Mouse (Mus musculus): ENCODE data around the gene Copa. TPM values are rescaled to one million over a fixed set of nuclear protein-coding genes. Genes with fewer than 3 reads are reported as not detected.
A peak's percentile ranks its signal among the peaks of the same experiment; 100 is the strongest.

The Copa gene
- polyA plus RNA-seq (2012; rRNA removed), result 28.1 and 33.1 TPM in 2 replicates

- Histone ChIP-seq H3K4me1 (ENCODE audit: control insufficient read depth, insufficient read depth, low read length) (no peaks in the 10 kb centered on the region; the same call in 1 of the 2 replicates), H3K27ac (ENCODE audit: control insufficient read depth, insufficient read depth, low read depth, low read length) (peak within 1 kb of the TSS; percentile 84), H3K36me3 (ENCODE audit: control insufficient read depth, insufficient read depth, low read length) (no peaks in the 10 kb centered on the region), H3K27me3 (ENCODE audit: control insufficient read depth, insufficient read depth, low read length) (no peaks in the 10 kb centered on the region), H3K4me3 (ENCODE audit: control insufficient read depth, low read depth, low read length) (peak within 1 kb of the TSS; percentile 96)
- TF ChIP-seq CTCF (IDR thresholded peaks at IDR 0.05; ENCODE audit: control insufficient read depth, insufficient read depth, insufficient replicate concordance, low read depth, low read length), result no peak
- peak; percentile 85 for TF ChIP-seq POLR2A (IDR thresholded peaks at IDR 0.05; ENCODE audit: control insufficient read depth, low read depth, low read length)
These were observed at the start of gene Copa, which contains the start of gene Ncstn for GRCm38 (mm10) chr1:172082101-172082898. Copa (plus strand) TSS chr1:172082529. Ncstn (minus strand) TSS chr1:172082795.

DNA sequence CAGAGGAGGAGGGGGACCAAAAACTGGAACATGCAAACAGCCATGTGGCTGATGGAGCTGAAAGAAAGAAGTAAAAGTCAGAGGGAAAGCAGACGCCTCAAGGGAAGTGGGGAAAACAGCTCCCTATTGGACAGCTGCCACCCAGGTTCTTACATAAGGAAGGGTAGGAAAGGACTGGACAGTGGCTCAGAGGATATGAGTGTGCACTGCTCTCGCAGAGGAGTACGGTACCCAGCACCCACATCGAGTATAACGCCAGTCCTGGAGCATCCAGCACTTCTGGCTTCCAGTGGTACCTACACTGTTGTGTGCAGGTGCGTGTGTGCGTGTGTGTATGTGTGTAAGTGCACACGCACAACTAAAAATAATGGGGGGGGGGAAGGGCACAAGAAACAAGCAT lies 35.9 kb upstream of the Copa start:
- TF ChIP-seq POLR2A (IDR thresholded peaks at IDR 0.05; ENCODE audit: control insufficient read depth, low read depth, low read length) (no peak), CTCF (IDR thresholded peaks at IDR 0.05; ENCODE audit: control insufficient read depth, insufficient read depth, insufficient replicate concordance, low read depth, low read length) (no peak)
- no peak overlapping the region for H3K27ac ChIP-seq (ENCODE audit: control insufficient read depth, insufficient read depth, low read depth, low read length)
- H3K36me3 ChIP-seq (ENCODE audit: control insufficient read depth, insufficient read depth, low read length), result no peaks in the 10 kb centered on the region

GRCm38 (mm10) chr1:172046938-172047337 lies 35.4 kb upstream of the Copa start:
- no peak overlapping the region for H3K27ac ChIP-seq (ENCODE audit: control insufficient read depth, insufficient read depth, low read depth, low read length)
- H3K4me3 ChIP-seq (ENCODE audit: control insufficient read depth, low read depth, low read length), result no peak overlapping the region
- TF ChIP-seq CTCF (IDR thresholded peaks at IDR 0.05; ENCODE audit: control insufficient read depth, insufficient read depth, insufficient replicate concordance, low read depth, low read length) (peak; percentile 83), POLR2A (IDR thresholded peaks at IDR 0.05; ENCODE audit: control insufficient read depth, low read depth, low read length) (no peak)
- H3K36me3 ChIP-seq (ENCODE audit: control insufficient read depth, insufficient read depth, low read length), result no peaks in the 10 kb centered on the region
- H3K4me1 ChIP-seq (ENCODE audit: control insufficient read depth, insufficient read depth, low read length), result no peaks in the 10 kb centered on the region
- H3K27me3 ChIP-seq (ENCODE audit: control insufficient read depth, insufficient read depth, low read length), result no peaks in the 10 kb centered on the region

More for the DNA sequence above, 35.9 kb upstream of the Copa start:
- Histone ChIP-seq H3K4me1 (ENCODE audit: control insufficient read depth, insufficient read depth, low read length) (no peaks in the 10 kb centered on the region), H3K27me3 (ENCODE audit: control insufficient read depth, insufficient read depth, low read length) (no peaks in the 10 kb centered on the region), H3K4me3 (ENCODE audit: control insufficient read depth, low read depth, low read length) (no peak overlapping the region)

DNA sequence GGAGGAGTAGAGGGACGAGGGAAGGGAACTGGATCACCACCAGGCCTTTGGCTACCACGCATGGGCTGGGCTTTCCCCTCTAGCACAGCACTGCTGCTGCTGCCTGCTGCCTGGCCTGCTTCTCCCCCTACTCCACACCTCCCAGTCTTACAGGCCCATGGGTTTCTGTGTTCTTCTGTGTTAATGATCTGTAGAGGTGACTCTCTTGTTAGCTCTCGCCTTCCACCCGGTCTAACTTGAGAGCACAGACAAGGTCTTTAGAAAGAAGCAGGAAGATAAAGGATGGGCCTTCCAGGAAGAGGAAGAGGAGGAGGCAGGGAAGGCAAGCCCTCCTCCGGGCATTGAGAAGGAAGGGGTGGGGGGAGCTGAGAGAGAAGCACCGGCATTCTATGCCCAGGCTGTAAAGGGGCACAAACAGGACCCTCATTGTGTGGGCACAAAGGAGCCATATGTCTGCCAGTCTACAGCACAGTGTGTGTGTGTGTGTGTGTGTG lies 34.0 kb upstream of the Copa start:
- Histone ChIP-seq H3K27ac (ENCODE audit: control insufficient read depth, insufficient read depth, low read depth, low read length) (no peak overlapping the region), H3K36me3 (ENCODE audit: control insufficient read depth, insufficient read depth, low read length) (no peaks in the 10 kb centered on the region), H3K27me3 (ENCODE audit: control insufficient read depth, insufficient read depth, low read length) (no peaks in the 10 kb centered on the region; the same call in 1 of the 2 replicates)

GRCm38 (mm10) chr1:172049131-172049782 lies 33.1 kb upstream of the Copa start:
- no peaks in the 10 kb centered on the region; the same call in 1 of the 2 replicates for H3K27me3 ChIP-seq (ENCODE audit: control insufficient read depth, insufficient read depth, low read length)
- no peak for TF ChIP-seq POLR2A (IDR thresholded peaks at IDR 0.05; ENCODE audit: control insufficient read depth, low read depth, low read length)
- no peak for TF ChIP-seq CTCF (IDR thresholded peaks at IDR 0.05; ENCODE audit: control insufficient read depth, insufficient read depth, insufficient replicate concordance, low read depth, low read length)
- peaks cover 14% of the 10 kb centered on the region for H3K4me1 ChIP-seq (ENCODE audit: control insufficient read depth, insufficient read depth, low read length)
- no peak overlapping the region for H3K27ac ChIP-seq (ENCODE audit: control insufficient read depth, insufficient read depth, low read depth, low read length)
- no peak overlapping the region for H3K4me3 ChIP-seq (ENCODE audit: control insufficient read depth, low read depth, low read length)
- no peaks in the 10 kb centered on the region for H3K36me3 ChIP-seq (ENCODE audit: control insufficient read depth, insufficient read depth, low read length)

More for the DNA sequence above, 34.0 kb upstream of the Copa start:
- Histone ChIP-seq H3K4me3 (ENCODE audit: control insufficient read depth, low read depth, low read length) (no peak overlapping the region), H3K4me1 (ENCODE audit: control insufficient read depth, insufficient read depth, low read length) (peaks cover 5% of the 10 kb centered on the region)
- TF ChIP-seq CTCF (IDR thresholded peaks at IDR 0.05; ENCODE audit: control insufficient read depth, insufficient read depth, insufficient replicate concordance, low read depth, low read length), result no peak
- TF ChIP-seq POLR2A (IDR thresholded peaks at IDR 0.05; ENCODE audit: control insufficient read depth, low read depth, low read length), result no peak

- Histone ChIP-seq H3K4me3 (ENCODE audit: control insufficient read depth, low read depth, low read length) (no peak overlapping the region), H3K27ac (ENCODE audit: control insufficient read depth, insufficient read depth, low read depth, low read length) (no peak overlapping the region), H3K27me3 (ENCODE audit: control insufficient read depth, insufficient read depth, low read length) (no peaks in the 10 kb centered on the region; the same call in 1 of the 2 replicates)
These were observed 29.5 kb upstream of the Copa start for GRCm38 (mm10) chr1:172052766-172053279.

More at GRCm38 (mm10) chr1:172052766-172053279, 29.5 kb upstream of the Copa start:
- TF ChIP-seq POLR2A (IDR thresholded peaks at IDR 0.05; ENCODE audit: control insufficient read depth, low read depth, low read length), result no peak
- TF ChIP-seq CTCF (IDR thresholded peaks at IDR 0.05; ENCODE audit: control insufficient read depth, insufficient read depth, insufficient replicate concordance, low read depth, low read length), result no peak
- peaks cover 19% of the 10 kb centered on the region for H3K4me1 ChIP-seq (ENCODE audit: control insufficient read depth, insufficient read depth, low read length)
- H3K36me3 ChIP-seq (ENCODE audit: control insufficient read depth, insufficient read depth, low read length), result no peaks in the 10 kb centered on the region

All from testis, adult 2 months (tissue).